Mouse (Mus musculus) testis, adult 2 months (tissue): ENCODE data around the gene Bcas3.

ENCODE experiments used
- CTCF ChIP-seq: fragments of 200-500 bp; IDR thresholded peaks from 2 replicates; pipeline ENCODE4 v1.5.1; 2012; ENCODE audit warnings: low read depth, mild to moderate bottlenecking, inconsistent platforms, low read length, moderate library complexity; ENCODE audit not compliant: control insufficient read depth, insufficient read depth, insufficient replicate concordance
- POLR2A ChIP-seq: fragments of 200-500 bp; IDR thresholded peaks from 2 replicates; pipeline ENCODE4 v1.6.1; 2012; ENCODE audit warnings: low read depth, mild to moderate bottlenecking, inconsistent platforms, low read length, moderate library complexity; ENCODE audit not compliant: control insufficient read depth

DNA sequence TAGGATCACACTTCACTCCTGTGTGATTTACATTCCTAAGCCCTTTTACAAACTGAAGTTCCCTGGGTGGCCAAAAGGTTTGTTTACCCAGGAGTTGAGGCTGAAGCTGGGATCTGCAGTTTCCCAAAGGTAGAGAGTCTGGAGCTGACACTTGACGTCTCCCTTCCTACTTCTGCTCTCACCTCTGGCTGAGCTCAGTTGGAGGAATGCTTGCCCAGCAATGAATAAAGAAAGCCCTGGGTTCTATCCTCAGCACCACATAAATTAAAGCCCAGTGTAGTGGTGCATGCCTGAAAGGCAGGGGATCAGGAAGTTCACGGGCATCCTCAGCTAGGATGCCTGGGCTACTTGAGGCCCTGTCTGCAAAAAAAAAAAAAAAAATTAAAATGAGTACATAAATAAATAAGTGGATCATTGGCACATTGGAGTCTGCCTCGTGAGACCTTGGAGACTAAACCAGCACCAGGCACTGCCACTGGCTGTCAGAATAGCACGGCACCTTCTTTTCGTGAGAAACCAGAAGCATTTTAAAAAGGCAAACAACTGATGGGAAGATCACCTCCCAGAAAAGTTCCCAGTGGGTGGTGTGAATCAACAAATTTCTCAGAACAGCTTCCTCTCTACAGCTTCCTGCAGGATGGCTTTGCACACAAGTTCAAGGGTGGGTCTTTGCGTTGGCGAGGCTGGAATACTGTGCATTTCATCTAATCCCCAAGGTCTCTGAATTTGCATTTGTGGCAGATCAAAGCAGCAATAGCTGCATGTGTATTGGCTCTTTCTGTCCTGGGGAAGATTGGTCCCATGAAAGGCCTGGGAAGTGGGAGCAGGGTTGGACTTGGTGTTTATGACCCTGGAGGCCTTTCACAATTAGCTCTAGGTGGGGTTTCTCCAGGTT is 381.6 kb downstream of the Bcas3 start:
- TF ChIP-seq POLR2A (no peak), CTCF (no peak)
